Mouse (Mus musculus): ENCODE measurements around the gene Pdzrn3.

DNA sequence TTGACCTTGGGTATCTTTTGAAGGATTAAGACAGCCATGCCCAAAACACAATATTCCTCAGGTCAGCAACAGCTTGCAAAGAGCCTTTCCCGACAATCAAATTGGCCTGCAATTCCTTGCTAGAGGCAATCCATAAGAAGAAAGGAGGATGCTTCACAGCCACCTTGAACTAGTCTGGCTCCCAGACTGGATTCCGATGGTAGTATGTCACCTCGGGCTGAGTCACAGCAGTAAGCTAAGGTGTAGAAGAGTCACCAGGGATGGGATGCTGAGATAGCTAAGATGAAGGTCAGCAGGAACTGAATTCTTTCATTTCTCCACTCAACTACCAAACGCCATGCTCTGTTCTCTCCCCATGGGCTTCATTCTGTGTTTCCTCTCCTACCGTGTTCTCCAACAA lies 13.8 kb downstream of the Pdzrn3 start:
- TF ChIP-seq POLR2A (IDR thresholded peaks at IDR 0.05; ENCODE audit: low read depth, low read length) (no peak), CTCF (IDR thresholded peaks at IDR 0.05; ENCODE audit: borderline replicate concordance, insufficient read depth, low read length) (no peak)
